Mouse (Mus musculus) spleen, postnatal 4 days (tissue): ENCODE data around the gene Gm39566.

Experiments
- DNase-seq, 2 experiments: peaks; one replicate each; pipeline ENCODE4 v3.0.0; 2022; ENCODE audit warnings: low spot score in 2 of 2

Gene Gm39566

GRCm38 (mm10) chr11:69834001-69834549 is 19.0 kb upstream of the Gm39566 start:
- peak; percentile 65 to 86 for DNase-seq

- DNase-seq = no peak
Measured at GRCm38 (mm10) chr11:69833554-69833953, 18.5 kb upstream of the Gm39566 start.

GRCm38 (mm10) chr11:69828832-69829231 is 13.7 kb upstream of the Gm39566 start:
- DNase-seq = no peak

GRCm38 (mm10) chr11:69823456-69823855 is 8.4 kb upstream of the Gm39566 start:
- no peak for DNase-seq

- DNase-seq = no peak
Measured at GRCm38 (mm10) chr11:69822080-69822479, 7.0 kb upstream of the Gm39566 start, which contains the start of gene Spem1. TSS of gene Spem1 (minus strand) at chr11:69822180.

- DNase-seq = no peak
Measured at GRCm38 (mm10) chr11:69818871-69819270, 3.8 kb upstream of the Gm39566 start.

- DNase-seq = no peak
Measured at GRCm38 (mm10) chr11:69818365-69818764, 3.3 kb upstream of the Gm39566 start, which contains the start of gene Spem2. TSS of gene Spem2 (minus strand) at chr11:69818465.

GRCm38 (mm10) chr11:69816520-69816919 is 1.4 kb upstream of the Gm39566 start:
- peak in 1 of 2 experiments; percentile 61 for DNase-seq

GRCm38 (mm10) chr11:69810280-69810679 is 4.8 kb downstream of the Gm39566 start:
- DNase-seq = no peak

- no peak for DNase-seq
Measured at GRCm38 (mm10) chr11:69807641-69808040, 7.5 kb downstream of the Gm39566 start.

- no peak for DNase-seq
Measured at GRCm38 (mm10) chr11:69806378-69806777, 8.7 kb downstream of the Gm39566 start.

GRCm38 (mm10) chr11:69804972-69805909 is 9.9 kb downstream of the Gm39566 start, which contains the start of gene Tmem102:
TSS of gene Tmem102 (minus strand) at chr11:69805624.
- DNase-seq = no peak

GRCm38 (mm10) chr11:69804652-69804940 is 10.5 kb downstream of the Gm39566 start:
- DNase-seq = no peak

GRCm38 (mm10) chr11:69803786-69804651 is 11.1 kb downstream of the Gm39566 start:
- peak; percentile 65 to 86 for DNase-seq

- no peak for DNase-seq
Measured at GRCm38 (mm10) chr11:69803328-69803727, 11.8 kb downstream of the Gm39566 start.

- peak; percentile 50 to 74 for DNase-seq
Measured at GRCm38 (mm10) chr11:69802648-69803105, 12.4 kb downstream of the Gm39566 start.

- DNase-seq = peak in 1 of 2 experiments; percentile 68
Measured at GRCm38 (mm10) chr11:69801379-69801977, 13.6 kb downstream of the Gm39566 start, which contains the start of gene Fgf11. TSS of gene Fgf11 (minus strand) at chr11:69801857.

- DNase-seq = peak in 1 of 2 experiments; percentile 68
Measured at GRCm38 (mm10) chr11:69800392-69801197, 14.5 kb downstream of the Gm39566 start.

- peak in 1 of 2 experiments; percentile 68 for DNase-seq
Measured at GRCm38 (mm10) chr11:69800138-69800391, 15.0 kb downstream of the Gm39566 start.

- DNase-seq = peak; percentile 63 to 76
Measured at GRCm38 (mm10) chr11:69799394-69800137, 15.5 kb downstream of the Gm39566 start.
